Mouse (Mus musculus) retina, adult 2 months (tissue): ENCODE measurements around the gene Gm10073.
"Not testable (repeated sequence)": the region's sequence is repeated elsewhere in the genome, so short reads cannot be mapped to it uniquely, and the experiment has no call there.

Source experiments
- DNase-seq: peaks from one replicate; pipeline ENCODE4 v3.0.0-alpha.2; 2012; ENCODE audit warnings: low read depth, low spot score

Gm10073 gene

GRCm38 (mm10) chr8:106573168-106573567, at the start of gene Gm10073:
Gm10073 (minus strand) TSS chr8:106573461.
- DNase-seq: not testable (repeated sequence)

DNA sequence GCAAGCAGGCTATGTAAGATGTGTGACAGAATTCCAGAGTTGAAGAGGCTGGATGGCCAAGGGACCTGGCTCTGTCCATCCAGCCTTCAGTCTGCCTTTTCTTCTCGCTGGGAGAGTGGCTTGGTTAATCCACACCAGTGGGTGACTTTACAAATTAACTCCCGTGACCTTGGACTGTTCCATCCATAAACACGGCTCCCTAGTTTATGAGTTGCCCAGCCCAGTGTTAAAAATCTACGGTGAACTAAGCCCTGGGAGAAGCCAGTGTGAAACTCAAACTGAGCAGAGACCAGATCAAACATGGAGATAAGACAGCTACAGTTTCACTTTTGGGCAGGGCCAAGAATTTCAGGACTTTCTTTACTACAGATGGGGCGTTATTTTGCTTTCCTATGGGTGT, 49.8 kb upstream of the Gm10073 start:
- no peak for DNase-seq

GRCm38 (mm10) chr8:106620488-106620887, 47.2 kb upstream of the Gm10073 start:
- DNase-seq: no peak

DNA sequence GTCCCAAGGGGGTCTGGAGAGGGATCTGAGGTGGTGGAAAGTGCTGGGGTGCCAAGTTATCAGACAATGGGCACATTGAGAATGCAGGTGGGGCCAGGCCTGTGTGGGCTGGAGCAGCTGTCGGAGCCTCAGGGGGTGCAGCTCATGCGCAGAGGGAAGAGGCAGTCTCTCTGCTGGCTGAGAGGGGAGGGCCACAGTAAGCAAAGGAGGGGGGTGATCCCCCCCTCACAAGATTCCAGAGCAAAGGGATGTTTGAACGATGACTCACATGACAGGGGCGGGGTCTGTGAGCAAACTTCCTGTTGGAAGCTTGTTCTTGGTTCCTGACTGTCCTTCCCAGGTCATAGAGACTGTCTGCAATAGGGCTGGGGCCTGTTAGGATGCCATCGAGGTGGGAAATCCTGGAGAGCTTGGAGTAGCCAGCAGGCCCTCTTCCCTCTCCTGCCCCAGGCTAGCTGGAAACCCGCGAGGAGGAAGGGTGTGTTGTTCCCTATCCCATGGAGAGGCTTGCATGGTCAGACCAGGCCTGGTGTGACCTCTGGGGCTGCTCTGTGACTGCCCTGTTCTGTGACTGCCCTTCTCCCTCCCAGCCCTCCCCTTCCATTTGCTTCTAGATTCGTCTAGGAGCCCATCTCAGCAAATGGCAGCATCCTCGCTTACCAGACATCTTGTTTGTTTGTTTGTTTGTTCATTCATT, 46.4 kb upstream of the Gm10073 start:
- DNase-seq: no peak

GRCm38 (mm10) chr8:106618324-106618723, 45.1 kb upstream of the Gm10073 start:
- DNase-seq: no peak

DNA sequence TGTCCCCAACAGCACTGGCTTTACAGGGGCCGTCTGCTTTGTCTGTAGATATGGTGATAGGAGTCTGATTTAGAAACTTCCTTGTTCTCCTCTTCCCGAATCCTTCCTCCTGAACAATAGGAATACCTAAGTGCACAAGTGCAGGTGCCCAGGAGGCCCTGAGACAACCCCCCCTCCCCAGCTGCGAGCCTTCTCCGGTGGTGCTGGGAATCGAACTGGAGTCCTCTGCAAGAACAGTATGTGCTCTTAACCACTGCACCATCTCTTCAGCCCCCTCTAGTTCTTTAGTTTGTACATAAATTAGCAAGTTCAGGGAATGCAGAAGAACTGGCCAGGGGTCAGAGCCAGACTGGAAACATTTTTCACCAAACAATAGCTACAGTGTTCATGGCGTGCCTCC, 44.6 kb upstream of the Gm10073 start:
- no peak for DNase-seq

DNA sequence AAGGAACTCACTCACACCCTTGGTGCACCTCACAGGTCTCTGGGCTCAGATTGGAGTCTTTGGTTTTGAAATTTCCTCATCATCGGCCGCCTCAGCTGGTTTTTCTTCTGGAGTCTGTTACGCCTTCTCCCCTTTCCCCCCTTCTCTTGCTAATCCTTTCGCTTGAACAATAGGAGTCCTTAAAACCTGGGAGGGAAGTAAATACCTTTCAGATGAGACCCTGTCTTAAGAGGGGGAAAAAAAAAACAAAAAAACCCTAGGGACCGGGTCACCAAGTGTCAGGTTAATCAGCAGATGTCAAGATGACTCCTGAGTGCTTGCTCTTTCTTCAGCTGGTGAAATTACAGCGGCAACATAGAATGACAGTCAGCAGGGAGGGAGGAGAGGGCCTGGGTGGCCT, 43.9 kb upstream of the Gm10073 start:
- DNase-seq: no peak

DNA sequence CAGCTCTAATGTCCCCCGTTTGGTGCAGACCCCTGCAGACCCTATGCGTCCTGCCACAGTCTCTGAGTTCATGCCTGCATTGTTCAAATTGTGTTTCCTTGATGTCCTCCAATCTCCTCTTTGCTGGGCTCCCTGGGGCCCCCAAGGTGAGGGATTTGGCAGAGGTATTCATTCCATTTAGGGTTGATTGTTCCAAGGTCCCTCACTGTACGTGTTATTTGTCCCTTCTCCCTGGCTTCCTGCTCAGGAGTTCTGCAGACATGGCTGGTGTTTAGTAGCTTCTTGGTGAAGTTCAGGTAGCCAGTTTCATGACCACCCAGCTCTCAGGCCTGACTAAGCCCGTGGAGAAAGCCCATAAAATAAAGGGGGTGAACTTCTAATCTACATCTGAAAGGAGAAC, 43.4 kb upstream of the Gm10073 start:
- no peak for DNase-seq

DNA sequence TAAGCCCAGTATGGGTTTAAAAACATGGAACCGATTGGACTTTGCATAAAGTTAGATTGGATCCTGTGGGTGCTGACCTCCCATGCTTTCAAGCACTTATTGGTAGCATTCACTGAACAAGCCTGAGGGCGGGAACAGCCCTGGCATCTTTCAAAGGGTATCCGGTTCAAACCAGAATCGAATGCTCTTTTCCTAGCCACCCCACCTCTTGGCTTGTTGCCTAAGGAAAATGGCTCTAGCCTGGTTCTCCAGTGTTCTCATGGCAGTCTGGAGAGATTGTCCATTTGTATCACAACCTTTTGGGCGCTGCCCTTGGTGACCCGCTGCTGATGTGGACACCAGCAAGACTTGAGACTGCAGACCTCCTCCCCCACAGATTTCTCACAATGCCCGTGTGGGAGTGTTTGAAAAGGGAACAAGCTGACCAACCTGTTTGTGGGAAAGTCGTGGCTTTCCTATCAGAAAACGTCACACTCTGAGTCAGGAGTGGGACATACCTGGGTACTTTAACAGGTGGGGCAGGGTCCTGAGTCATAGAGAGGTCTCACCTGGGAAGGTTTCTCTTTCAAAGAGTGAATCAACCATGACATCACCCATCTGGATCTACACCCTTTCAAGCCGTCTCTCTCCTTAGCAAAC, 42.5 kb upstream of the Gm10073 start:
- DNase-seq: no peak

DNA sequence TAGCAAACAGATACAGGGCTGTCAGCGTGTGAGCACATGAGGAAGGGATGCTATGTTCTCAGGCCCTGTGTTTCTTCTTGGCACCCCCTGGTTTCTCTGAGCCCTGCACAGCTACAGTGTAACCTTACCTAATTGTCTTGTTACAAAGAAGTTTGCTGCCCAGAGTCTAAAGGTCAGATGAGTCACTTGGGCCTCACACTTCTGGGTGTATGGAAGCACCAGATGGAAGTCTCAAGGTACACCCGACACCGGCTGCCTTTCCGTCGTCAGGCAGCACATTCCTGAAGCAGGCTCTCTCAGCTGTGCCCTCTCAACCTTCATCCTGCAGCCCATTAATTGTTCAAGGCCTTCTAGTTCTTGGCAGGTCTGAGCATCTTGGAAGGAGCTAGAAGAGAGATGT, 41.4 kb upstream of the Gm10073 start:
- DNase-seq: no peak

DNA sequence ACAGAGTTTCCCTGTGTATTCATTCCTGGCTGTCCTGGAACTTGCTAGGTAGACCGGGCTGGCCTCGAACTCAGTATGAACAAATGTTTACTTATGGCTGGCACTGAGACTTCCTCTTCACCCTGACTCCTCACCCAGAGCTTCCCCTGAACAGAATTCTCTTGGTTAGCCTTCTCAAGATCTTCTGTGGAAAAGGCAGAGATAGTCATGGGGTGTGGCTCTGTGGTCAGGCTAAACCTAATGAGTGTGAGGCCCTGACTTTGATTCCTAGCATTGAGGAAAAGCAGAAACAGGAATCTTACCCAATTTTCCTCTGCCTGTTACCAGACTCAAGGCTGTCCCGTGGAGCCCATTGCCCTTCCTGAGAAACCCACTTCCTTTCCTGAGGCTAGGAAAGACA, 38.8 kb upstream of the Gm10073 start:
- DNase-seq: no peak

GRCm38 (mm10) chr8:106610958-106611640, 37.8 kb upstream of the Gm10073 start:
- DNase-seq: no peak

DNA sequence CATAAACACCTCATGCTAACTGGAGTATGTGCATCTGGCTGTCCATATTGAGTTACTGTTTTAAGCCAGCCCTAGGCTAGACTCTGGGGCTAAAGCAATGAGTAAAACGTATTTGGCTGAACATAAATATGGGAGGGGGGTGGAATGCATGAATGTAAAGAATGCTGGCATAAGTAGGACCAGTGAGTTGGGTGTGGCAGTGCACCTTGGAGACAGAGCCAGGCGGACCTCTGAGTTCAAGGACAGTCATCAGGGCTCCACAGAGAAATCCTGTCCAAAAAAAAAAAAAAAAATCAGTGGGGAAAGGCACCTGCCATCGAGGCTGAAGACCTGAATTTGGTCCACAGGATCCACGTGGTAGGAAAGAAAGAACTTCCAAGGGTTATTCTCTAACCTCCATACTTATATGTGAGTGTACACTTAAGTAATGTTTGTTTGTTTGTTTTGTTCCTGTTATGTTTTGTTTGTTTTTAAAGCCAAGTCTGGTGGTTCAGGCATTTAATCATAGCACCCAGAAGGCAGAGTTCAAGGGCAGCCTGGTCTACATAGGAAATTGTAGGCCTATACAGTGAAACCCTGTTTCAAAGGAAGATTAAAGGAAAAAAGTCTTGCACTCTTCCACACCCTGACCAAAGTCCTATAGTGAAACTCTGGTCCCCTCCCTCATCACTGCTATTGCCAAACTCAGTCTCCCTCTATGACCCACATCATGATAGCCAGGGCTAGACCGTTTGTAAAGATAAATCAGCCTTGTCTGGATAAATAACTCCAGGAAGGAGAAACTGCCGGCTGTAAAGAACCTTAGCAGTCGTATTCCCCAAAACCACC, 36.0 kb upstream of the Gm10073 start:
- DNase-seq: no peak

DNA sequence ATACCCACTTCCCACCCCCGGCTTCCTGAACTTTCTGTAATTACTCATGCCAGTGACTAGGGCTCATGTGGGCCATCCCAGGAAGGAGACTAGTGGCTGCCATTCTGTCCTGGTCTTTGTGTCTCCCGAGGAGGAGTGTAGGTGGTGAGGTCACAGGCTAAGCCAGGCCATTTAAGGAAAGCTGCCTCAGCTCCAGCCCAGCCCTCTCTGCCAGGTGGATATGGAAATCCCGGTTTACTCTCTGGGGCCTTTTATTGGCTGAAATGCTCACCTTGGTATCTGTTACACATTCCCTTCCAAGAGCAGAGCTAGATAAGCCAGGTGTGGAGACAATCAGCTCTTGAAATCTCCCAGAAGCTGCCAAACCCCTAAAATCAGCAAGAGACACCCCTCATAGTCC, 35.2 kb upstream of the Gm10073 start:
- no peak for DNase-seq

- not testable (repeated sequence) for DNase-seq
Measured at GRCm38 (mm10) chr8:106607783-106608182, 34.5 kb upstream of the Gm10073 start.

GRCm38 (mm10) chr8:106606601-106607145, 33.4 kb upstream of the Gm10073 start:
- DNase-seq: no peak

DNA sequence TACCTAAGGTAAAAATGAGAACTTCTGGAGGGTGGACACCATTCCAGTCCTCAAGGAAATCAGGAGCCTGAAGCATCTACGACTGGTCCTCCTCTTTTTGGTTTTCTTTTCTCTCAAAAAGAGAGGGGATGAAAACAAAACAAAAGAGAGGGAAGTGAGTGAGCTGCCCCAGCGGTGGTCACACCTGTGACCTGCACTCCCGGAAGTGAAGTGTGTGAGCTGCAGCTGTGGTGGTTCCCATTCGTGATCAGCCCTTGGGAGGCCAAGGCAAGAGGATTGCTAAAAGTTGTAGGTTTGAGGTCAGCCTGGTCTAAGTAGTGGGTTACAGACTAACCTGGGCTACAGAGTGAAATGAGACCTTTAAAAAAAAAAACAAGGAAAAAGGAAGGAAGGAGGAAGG, 32.9 kb upstream of the Gm10073 start:
- DNase-seq: no peak

DNA sequence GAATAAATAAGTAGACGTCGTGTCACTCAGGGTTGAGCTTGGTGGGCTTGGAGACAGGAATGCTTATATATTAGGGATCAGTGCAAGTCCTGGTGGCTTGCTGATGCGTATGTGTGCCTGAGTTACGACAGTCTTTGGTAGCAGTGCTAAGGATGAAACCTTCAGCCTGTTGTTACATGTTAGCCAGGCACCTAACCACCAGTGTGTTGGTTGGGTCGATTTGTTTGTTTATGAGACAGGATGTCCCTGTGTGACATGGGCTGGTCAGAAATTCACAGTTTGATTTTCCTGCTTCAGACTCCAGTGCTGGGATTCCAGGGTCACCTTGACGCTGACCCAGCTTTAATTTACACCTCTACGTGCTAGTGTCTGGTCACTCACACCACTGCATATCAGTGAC, 32.4 kb upstream of the Gm10073 start:
- no peak for DNase-seq

GRCm38 (mm10) chr8:106603933-106604332, 30.7 kb upstream of the Gm10073 start:
- DNase-seq: no peak

DNA sequence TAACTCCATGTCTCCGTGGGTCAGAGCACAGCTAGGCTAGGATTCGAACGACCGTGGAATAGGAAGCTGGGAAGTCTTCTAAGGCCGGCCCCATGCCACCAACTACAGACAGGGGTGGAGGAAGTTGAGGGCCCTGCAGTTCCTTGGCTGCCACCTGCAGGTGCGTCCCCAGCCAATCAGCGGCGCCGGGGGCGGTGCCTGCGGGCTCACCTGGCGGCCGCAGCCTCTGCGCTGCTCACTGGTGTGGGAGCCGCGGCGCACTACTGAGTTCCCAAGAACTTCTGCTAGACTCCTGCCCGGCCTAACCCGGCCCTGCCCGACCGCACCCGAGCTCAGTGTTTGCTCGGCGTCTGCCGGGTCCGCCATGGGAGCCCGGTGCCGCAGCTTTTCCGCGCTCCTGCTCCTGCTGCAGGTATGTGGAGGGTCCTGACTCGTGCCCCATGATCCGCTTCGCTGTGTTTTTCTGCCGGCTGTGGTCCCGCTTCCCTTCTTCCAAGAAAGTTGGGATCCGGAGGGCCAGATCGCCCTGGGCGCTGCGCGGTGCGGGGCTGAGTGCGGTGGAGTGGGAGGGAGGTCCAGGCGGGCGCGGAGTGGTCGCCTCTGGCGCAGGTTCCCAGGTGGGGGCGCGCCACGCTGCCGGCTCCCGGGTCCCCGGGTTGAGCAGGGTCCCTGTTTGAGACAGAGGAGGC, 30.0 kb upstream of the Gm10073 start, which contains the start of gene Cdh1:
Gene Cdh1, plus strand, starts transcription at position 221 of the 689 bp plus-strand sequence.
- DNase-seq: no peak
